Mouse (Mus musculus) monocyte, adult 2 months (primary cell): ENCODE measurements at regions not wholly inside any gene's neighbourhood (a gene's known extent, or its start where the extent isn't known, plus 50 kb on each side); places are given as distances from the start of the nearest gene placed in this dataset.

Source experiments
- DNase-seq, 2 experiments: peaks; one replicate each; pipeline ENCODE4 v3.0.0; 2022; ENCODE audit warnings: low spot score in 2 of 2, low read depth in 1 of 2

DNA sequence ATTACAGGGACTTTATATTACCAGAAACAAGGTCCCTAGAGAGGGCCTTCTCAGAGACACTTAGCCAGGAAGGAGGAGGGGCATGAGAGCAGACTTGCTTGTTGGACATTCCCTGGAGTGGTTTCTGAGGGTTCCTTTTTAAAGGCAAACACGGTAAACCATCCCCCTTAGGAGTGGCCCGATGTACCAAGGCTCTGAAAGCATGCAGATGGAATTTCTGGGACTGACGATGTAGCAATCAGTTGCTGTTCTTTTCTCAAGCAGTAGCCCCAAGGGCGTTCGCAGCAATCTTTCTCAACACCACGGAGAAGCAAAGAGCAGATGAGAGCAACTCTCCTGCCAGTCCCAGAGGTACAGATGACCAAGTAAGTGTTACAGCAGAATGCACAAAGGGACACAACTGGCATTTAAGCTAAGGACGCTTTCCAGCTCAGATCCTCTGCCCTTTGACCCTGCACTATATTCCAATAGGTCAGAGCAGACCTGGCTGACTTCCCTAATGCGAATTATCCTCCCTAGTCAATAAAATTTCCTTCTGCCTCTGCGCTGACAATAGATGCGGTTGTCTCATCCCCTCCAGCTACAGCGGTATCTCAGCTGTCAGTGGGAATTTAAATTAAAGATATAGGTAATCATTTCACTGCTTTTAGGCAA, 295.7 kb upstream of the Slc24a5 start:
- no peak for DNase-seq

DNA sequence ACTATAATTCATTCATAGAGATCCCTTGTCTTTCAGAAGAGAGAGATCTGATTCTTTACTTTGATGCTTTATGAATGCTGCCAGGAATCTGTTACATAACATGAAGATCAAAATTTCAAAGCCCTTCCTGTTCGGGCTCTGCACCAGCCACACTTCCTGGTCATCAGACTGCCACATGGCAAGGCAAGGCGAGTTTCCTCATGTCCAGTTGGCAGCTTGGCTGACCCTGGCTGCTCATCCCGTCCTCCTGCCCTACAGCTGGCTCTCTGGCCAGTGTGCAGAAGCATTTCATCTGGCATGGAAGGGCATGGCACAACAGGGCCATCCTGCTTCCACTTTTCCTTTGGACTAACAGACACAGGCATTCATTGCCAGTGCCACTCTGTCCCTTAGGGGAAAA, 292.2 kb upstream of the Slc24a5 start:
- DNase-seq = no peak

DNA sequence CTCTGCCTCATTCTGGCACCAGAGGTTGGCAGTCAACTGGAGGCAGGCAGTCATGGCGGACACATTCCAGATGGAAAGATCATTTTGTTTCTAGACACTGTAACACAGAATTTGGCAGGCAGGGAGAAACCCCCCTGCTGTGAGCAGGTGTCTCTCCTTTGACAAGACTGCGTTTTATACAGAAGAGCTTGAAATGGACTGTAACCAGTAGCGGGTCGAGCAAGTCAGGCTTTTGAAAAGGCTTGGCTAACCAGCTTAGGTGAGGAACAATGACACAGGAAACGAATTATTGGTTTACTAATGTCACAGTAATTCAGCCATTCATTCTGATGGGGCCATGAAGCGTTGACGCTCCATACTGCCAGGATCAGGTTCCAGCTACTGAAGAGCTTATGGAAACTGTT, 275.3 kb upstream of the Slc24a5 start:
- DNase-seq = no peak

DNA sequence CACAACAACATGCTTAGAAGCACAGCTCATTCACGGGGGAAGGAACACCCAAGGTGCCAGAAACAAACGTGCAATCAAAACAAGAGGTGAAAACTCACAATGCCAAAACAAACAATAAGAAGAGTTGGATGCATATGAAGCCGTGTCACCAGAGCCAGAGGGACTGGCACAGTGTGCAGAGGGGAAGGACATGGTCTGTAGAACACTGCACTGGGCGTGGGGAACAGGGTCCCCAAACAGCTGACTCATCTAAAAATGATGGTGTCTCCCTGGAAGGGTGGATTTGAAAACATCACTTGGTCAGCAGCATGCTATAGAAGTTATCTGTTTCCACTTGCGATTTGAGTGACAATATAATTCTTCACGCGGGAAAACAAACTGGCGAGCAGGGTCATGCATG, 256.2 kb upstream of the Slc24a5 start:
- DNase-seq = no peak

DNA sequence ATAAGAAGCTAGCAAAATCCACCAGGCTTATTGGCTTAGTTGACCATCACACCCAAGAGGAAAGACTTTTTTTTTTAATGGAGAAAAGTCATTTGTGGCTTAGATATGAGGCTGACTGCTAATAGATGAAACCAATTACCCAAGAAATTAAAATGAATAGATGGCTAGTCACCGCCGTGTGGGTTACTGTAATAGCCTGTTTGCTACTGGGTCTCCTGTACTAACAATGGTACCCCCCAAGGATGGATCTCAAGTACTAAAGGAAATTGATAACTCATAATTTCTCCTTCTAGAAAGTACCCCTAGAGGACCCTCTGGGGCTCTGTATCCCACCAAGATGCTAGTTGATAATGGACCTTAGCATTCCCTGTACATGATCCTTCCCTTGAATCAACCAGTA, 251.1 kb upstream of the Slc24a5 start:
- no peak for DNase-seq

DNA sequence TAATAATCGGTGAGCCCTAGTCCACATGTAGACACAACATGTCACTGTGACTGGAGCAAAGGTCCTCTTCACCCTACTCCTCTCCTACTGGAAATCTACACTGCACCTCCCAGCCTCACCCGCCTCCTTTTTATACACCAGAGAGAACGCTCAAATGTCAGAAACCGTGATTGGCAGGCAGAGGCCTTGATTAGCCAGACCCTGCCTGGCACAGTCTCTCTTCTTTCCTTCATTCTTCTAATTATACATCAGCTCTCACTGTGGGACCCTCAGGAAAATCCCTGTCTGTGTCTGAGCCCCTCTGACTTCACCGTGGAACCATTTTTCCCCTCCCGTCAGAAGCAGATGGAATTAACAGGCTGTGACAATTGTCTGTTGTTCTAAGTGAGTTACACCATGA, 248.1 kb upstream of the Slc24a5 start:
- DNase-seq = no peak

DNA sequence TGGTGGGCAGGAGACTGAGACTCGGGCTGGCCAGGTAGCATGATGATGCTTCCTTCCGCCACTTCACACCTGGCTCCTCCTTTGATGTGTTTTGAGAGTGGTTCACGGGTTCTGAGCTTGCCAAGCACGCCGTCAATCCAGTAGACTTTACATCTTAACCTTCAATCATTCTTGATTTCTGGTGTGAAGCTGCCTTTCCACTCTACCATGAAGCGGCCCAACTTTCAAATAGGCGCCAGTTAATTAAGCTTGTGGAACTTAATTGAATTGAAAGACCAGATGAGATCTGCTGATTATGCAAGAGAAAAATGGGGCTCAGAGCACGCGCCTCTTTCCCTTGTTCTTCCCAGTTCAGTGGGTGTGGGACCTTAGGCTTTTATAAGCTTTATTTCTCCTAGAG, 247.1 kb upstream of the Slc24a5 start:
- no peak for DNase-seq

DNA sequence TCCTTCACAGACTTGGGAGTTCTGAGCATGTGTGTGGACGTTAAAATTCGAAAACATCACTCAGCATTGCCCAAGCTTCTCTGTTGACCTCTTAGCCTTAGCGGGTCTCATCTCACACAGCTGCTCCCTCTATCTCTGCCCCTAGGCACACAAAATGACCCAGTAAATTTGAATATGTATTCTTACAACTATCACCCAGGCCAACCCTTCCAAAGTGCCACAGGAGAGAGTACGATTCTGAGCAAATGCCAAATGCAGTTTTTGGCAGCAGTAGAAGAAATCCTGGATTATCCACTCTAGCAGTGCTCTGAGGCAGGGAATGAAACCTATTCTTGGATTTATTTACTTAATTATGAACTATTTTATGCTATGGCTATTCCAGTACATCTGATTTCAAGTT, 246.6 kb upstream of the Slc24a5 start:
- DNase-seq = no peak

DNA sequence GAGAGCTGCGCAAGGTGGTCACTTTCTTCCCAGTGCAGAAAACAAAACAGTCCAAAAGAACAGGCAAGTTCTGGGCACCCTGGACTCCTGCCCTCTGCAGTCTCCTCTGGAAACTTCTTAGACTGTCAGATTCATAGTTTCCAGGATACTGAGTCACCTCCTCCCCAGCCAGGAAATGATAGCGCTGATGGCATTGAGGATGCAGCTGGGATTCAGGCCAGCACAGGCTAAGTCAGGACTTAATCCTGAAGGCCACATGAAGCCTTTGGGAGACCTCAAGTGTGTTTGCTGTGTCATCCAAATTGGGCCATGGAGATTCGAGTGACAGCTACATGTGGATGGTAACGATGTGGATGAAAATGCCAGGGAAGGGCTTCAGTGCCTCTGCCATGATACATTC, 219.1 kb upstream of the Slc24a5 start:
- DNase-seq = no peak

DNA sequence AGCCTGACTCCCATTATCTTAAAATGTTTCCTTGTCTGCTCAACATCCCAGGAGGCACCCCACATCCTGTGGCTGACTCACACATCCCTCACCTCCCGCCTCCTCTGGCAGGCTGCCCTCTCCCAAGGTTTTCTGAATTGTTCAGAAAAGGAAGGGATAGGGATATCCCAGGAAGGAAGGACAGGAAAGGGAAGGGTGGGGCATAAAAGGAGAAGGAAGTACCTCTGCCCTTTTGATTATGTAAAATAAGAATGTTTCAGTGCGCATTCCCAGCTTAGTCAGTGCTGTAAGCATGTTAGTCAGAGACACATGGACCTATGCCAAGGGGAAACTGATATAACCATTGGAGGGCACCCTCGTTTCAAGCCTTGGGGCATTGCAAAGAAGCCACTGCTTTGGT, 209.4 kb upstream of the Slc24a5 start:
- no peak for DNase-seq

DNA sequence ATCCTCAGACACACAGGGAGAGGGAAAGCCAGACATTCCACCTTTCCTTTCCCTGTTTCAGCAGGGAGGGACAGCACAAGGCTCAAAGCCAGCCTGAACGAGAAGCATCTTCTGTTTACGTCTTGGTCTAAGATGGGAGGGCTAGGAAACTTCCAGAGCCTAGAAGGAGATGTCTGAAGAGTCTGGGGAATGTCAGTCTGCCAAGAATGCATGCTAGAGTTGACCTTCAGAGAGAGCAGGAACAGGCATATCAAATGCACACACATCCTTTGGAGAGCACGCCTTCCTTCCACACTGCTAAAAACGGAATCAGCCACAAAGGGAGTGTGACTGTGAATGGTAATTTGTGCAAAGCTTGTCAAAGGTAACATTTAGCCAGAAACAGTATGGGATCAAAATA, 179.7 kb upstream of the Slc24a5 start:
- no peak for DNase-seq

DNA sequence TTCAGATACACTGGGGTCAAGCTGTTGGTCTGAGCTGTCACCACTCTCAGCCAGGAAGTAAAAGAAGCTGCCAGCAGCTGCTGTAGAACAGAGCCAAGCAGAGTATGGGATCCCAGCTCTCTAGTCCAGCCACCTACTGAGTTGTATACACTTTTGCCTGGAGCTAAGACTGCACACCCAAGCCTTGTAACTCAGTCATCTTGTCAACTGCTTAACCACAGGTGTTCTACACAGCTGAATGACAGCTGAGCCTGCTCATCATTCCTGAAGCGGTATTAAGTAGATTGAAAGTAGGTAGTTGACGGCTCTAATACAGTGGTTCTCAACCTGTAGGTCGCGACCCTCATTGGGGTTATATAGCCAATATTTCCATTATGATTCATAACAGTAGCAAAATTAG, 172.9 kb upstream of the Slc24a5 start:
- no peak for DNase-seq

DNA sequence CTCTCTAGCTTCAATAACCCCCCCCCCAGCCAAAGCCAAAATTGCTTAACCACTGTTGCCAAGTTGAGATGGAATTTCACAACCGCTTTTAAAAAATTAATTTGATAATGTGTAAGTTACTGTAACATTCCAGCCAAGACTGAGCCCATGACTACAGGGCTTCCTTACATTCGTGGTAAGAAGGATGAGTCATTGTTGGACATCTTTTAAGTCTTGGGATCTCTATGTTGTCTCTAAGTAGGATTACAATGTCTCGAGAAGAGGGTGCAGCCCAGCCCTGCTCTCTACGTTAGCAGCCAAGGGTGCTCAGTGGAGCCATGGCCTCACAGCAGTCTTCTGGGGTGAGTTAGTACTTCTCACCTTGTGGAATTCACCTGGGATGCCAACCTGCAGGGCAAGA, 164.4 kb upstream of the Slc24a5 start:
- no peak for DNase-seq

DNA sequence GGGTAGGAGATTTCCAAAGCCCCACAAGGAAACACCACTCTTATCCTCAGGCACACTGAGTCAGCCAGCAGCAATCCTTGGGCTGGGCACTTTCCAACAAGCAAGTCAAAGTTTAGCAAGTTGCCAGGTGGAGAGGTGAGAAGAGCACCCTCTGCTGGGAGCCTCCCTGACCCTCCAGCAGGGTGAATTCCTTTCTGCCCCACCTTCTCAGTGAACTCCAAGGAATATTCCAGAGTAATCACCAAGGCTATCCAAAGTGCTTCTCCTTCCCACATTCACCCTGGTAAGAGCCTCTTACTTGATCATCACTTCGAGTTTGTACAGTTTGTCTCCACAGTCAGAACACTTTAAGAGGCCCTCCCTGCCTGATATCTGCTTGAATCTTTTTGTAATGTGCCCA, 162.8 kb upstream of the Slc24a5 start:
- DNase-seq = no peak

DNA sequence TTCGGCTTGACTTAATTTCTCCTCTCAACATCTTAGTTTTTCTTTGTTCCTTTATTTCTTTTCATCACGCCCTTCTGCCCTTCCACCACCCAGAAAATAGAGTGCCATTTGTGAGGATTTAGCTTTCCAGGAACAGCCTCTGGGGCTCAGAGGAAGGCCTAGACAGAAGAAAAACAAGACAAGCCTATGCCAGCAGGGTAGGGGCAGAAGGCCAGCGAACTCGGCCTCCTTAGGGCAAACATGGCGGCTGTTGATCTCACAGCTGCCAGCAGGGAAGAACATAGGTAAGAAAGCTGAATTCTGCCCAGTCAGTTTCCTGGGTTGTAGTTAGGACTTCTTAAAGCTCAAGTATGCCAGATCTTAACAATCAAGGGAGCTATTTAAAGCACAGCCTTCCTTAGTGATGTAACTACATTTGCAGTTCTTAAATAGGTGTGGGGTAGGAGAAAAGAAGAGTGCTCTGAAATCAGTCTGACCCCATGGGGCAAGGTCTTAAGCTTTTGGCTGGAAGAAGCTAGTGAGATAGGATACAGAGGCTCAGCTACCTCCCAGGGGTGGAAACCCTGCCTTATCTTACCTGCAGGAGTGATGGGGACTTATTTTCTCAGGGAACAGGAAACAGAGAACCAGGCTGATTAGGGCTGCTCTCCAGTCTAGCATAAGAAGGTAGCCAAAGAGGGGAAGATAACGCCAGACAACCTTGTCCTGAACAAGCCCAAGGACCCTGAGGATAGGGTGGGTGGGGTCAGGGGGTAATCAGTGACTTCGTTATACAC, 148.8 kb upstream of the Slc24a5 start:
- no peak for DNase-seq

DNA sequence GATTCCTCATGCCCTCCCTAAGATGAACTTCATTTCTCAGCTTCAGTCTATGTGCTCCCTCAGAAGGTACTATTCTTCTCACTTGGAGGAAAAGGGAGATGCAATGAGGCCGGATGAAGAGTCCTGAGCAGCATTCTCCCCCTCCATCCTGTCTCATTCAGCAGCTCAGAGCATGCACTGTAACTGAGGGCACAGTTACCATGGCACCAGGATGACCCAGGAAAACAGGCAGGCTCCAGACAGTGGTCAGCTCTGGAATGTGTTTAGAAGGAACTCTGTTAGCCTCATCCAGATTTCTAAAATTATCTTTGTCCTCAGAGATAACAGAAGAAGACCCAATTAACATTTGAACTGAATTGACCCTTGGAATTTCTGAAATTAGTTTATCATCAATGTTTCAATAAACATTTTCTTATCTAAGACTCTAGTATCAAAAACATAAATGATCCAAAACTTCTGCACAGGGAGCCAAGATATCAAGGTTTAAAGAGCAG, 148.1 kb upstream of the Slc24a5 start:
- DNase-seq = no peak

DNA sequence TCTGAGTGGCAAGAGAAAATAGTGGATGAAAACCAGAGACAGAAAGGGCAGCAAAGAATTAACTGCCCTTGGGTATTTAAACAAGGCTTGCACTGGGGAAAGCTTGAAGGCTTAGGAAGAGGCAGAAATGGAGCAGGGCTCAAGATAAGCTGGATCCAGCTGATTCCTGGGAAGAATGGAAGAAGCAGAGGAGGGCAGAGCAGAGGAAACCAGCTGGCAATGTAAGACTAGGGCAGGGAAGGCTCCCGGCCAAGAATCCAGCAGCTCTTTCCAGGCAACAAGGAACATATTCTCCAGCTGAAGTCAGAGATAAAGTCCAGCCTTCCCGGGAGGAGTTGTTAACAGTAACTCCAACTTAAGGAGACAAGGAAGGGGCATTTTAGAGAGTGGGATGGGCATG, 147.7 kb upstream of the Slc24a5 start:
- no peak for DNase-seq

DNA sequence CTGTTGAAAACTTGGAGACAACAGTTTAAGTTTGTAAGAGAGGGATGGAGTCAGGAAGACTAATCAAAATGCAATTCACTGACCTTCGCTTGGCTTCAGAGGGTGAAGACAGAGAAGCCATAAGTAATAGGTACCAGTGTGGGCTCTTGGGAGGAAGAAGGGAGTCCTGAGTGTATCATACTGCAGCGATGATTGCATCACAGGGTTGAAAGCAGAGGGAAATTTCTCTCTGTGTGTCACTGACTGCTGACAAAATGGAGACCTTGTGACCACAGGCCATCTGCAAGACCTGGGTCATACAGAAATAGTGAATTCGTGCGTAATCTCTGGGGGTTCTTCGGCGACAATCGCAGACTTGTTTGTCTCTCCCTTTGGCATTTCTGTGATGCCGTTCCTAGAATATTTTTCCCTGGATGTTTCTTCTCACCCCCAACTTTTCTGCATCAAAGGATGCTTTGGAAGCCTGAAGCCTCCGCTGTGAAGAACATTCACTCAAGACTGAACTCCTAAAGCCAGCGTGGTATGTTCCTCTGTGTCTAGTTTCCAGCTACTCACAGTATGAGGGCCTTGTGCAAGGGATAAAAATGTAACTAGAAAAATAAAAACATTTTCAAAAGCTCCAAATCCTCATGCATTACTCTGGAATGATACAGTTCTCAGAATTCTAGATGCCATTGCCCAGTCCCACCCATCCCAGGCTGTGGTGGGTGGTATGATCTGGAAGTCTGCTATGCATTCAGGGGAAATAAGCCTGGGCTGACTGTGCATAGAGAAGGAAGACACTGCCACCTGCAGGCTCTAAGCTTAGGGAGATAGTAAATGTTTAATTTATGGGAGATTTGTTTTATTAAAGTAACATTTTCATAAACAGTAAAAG, 139.8 kb upstream of the Slc24a5 start:
- DNase-seq = no peak

DNA sequence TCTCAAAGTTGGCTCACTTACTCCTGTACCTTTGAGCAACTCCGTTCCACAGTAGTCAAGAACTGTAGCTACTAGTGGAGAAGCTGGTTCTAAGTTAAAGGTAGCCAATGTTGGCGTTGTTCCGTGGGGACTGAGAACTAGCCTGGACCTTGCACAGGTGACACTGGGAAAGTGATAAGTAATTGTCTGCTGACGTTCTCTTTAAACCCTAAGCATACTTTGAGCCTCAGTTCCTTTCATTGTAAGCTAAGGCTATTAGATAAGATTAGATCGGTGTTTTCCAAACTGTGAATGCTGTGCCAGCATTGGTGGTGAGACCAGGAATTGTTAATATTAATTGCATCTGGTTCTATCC, 139.2 kb upstream of the Slc24a5 start:
- DNase-seq = no peak

DNA sequence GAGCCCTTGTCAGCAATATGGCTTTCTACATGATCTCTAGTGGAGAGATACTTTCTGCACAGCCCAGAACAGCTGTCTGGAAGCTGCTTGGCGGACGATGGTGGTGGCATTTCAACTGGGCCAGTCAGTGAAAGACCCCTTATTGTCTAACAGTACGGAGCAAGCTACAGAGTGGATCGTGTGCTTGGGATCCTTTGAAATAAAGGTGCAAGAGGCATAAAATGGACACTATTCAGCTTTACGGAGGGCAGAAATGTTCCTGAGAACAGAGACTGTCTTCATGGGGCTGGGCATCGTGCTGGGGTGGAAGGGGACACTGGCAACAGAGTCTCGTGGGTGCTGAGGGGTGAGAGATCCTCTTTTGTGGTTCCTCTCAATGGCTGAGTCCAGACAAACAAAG, 137.2 kb upstream of the Slc24a5 start:
- no peak for DNase-seq

DNA sequence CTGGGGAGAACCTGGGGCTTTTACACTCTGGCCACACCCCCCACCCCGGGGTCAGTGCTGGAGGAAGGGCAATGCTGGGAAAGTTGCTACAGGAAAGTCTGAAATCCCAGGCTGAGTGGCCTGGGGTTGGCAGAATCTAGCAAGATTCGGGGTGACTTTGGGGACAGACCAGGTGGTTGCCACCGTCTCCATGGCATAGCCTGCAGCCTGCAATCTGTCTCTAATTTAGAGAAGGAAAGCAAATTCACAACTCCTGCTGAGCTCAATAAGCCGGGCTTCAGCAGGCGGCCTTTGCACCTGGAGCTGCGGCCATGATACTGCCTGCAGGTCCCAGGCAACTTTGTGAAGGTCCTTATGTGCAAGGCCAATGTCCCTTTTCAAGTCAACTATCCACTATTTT, 135.4 kb upstream of the Slc24a5 start:
- no peak for DNase-seq

DNA sequence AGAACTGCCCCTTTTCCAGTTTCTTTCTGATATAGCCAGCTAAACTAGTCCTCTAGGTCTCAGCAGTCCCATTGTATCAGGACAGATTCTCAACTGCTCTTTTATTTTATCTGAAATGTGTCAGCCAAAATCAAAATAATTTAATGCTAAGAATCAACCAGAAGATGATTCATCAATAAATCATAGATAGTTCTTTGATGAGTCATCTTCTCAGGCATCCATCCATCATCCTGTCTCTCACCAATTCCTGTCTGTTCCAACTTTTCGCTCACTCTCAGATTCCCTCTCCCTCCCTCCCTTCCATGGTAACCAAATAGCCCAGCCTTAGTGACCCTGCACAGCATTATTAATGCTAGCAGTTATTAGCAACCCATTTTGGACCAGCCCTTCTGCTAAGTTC, 134.0 kb upstream of the Slc24a5 start:
- no peak for DNase-seq
